Mouse (Mus musculus): ENCODE results near the gene Rpap3. TPM values are rescaled to one million over a fixed set of nuclear protein-coding genes. Genes with fewer than 3 reads are reported as not detected.

The Rpap3 gene
- total and polyA plus RNA-seq, 3 experiments = 43.1 to 73.7 (median 69.1) TPM

GRCm38 (mm10) chr15:97679991-97680681 lies 25.5 kb downstream of the Rpap3 start:
- in situ Hi-C loops (cut with MboI; ENCODE audit: low pct_ligation_motif_present, low pct_unique_long_range_greater_than_20kb, low sequenced_read_pairs) = no loop called here
- Histone ChIP-seq H3K4me3 (replicated peaks in 1 of 3; ENCODE audit: low read depth in 2 of 3, low read length in 2 of 3, poor library complexity in 1 of 3) (no peak overlapping the region), H3K9me3 (replicated peaks; ENCODE audit: low read length) (no peaks in the 10 kb centered on the region)

GRCm38 (mm10) chr15:97677341-97677740 lies 28.3 kb downstream of the Rpap3 start:
- Histone ChIP-seq H3K79me2 (replicated peaks; ENCODE audit: control insufficient read depth, extremely low read depth, insufficient read depth, poor library complexity, severe bottlenecking) (no peaks in the 10 kb centered on the region), H3K27ac (ENCODE audit: insufficient read depth, low read depth) (no peak overlapping the region), H3K9me3 (replicated peaks; ENCODE audit: low read length) (no peaks in the 10 kb centered on the region), H3K4me3 (replicated peaks in 1 of 3; ENCODE audit: low read depth in 2 of 3, low read length in 2 of 3, poor library complexity in 1 of 3) (no peak overlapping the region), H3K9ac (ENCODE audit: insufficient read depth, low read depth) (no peak overlapping the region), H3K4me2 (ENCODE audit: insufficient read depth, low read depth, poor library complexity, severe bottlenecking) (no peak overlapping the region), H3K27me3 (replicated peaks) (no peaks in the 10 kb centered on the region), H3K36me3 (replicated peaks in 1 of 2; ENCODE audit: control insufficient read depth in 1 of 2, insufficient read depth in 1 of 2, low read length in 1 of 2) (peaks cover 74 to 91% of the 10 kb centered on the region in 2 experiments), H3K4me1 (ENCODE audit: control insufficient read depth in 1 of 2, insufficient read depth in 2 of 2) (no peaks in the 10 kb centered on the region)
- DNase-seq (ENCODE audit: extremely low read depth) = no peak
- TF ChIP-seq E2F4 (IDR thresholded peaks at IDR 0.05; ENCODE audit: insufficient replicate concordance, low read depth, low read length) = no peak
- TF ChIP-seq ZKSCAN1 (IDR thresholded peaks at IDR 0.05; ENCODE audit: borderline replicate concordance, low read depth, low read length) = no peak
- no peak for TF ChIP-seq CTCF (conservative IDR thresholded peaks at IDR 0.05 in 1 of 2, IDR thresholded peaks at IDR 0.05 in 1 of 2; ENCODE audit: low read depth in 2 of 2, low read length in 2 of 2)
- no peak for TF ChIP-seq RCOR1 (conservative IDR thresholded peaks at IDR 0.05; ENCODE audit: low read depth, low read length)
- TF ChIP-seq ELF1 (IDR thresholded peaks at IDR 0.05; ENCODE audit: low read depth, low read length) = no peak
- no peak for TF ChIP-seq IRF4 (IDR thresholded peaks at IDR 0.05; ENCODE audit: low read depth, low read length)
- no peak for TF ChIP-seq PAX5 (IDR thresholded peaks at IDR 0.05; ENCODE audit: low read length)
- no peak for TF ChIP-seq MEF2A (IDR thresholded peaks at IDR 0.05; ENCODE audit: borderline replicate concordance, low read depth, low read length)
- TF ChIP-seq CHD2 (IDR thresholded peaks at IDR 0.05; ENCODE audit: low read length) = no peak
- TF ChIP-seq NRF1 (IDR thresholded peaks at IDR 0.05; ENCODE audit: low read depth, low read length) = no peak
- TF ChIP-seq RAD21 (IDR thresholded peaks at IDR 0.05; ENCODE audit: low read depth, low read length) = no peak
- TF ChIP-seq KAT2A (IDR thresholded peaks at IDR 0.05; ENCODE audit: insufficient replicate concordance, low read length) = no peak
- no peak for TF ChIP-seq MYC (IDR thresholded peaks at IDR 0.05; ENCODE audit: low read depth, low read length)
- TF ChIP-seq ZC3H11A (IDR thresholded peaks at IDR 0.05; ENCODE audit: low read depth, low read length) = no peak
- TF ChIP-seq POLR2AphosphoS2 (IDR thresholded peaks at IDR 0.05; ENCODE audit: low read depth, low read length) = no peak
- TF ChIP-seq MAZ (IDR thresholded peaks at IDR 0.05; ENCODE audit: low read depth, low read length) = no peak
- no peak for TF ChIP-seq UBTF (IDR thresholded peaks at IDR 0.05; ENCODE audit: low read depth, low read length)
- in situ Hi-C loops (cut with MboI; ENCODE audit: low pct_ligation_motif_present, low pct_unique_long_range_greater_than_20kb, low sequenced_read_pairs) = no loop called here
- dilution Hi-C loops (cut with MboI; ENCODE audit: extremely low pct_ligation_motif_present, extremely low pct_unique_long_range_greater_than_20kb, low sequenced_read_pairs) = no loop called here

More at GRCm38 (mm10) chr15:97679991-97680681, 25.5 kb downstream of the Rpap3 start:
- Histone ChIP-seq H3K36me3 (replicated peaks in 1 of 2; ENCODE audit: control insufficient read depth in 1 of 2, insufficient read depth in 1 of 2, low read length in 1 of 2) (peaks cover 73 to 94% of the 10 kb centered on the region in 2 experiments), H3K9ac (ENCODE audit: insufficient read depth, low read depth) (no peak overlapping the region), H3K4me1 (ENCODE audit: control insufficient read depth in 1 of 2, insufficient read depth in 2 of 2) (no peaks in the 10 kb centered on the region), H3K27ac (ENCODE audit: insufficient read depth, low read depth) (no peak overlapping the region), H3K4me2 (ENCODE audit: insufficient read depth, low read depth, poor library complexity, severe bottlenecking) (no peak overlapping the region), H3K27me3 (replicated peaks) (no peaks in the 10 kb centered on the region), H3K79me2 (replicated peaks; ENCODE audit: control insufficient read depth, extremely low read depth, insufficient read depth, poor library complexity, severe bottlenecking) (no peaks in the 10 kb centered on the region)
- no peak for DNase-seq (ENCODE audit: extremely low read depth)
- TF ChIP-seq IRF4 (IDR thresholded peaks at IDR 0.05; ENCODE audit: low read depth, low read length) = no peak
- dilution Hi-C loops (cut with MboI; ENCODE audit: extremely low pct_ligation_motif_present, extremely low pct_unique_long_range_greater_than_20kb, low sequenced_read_pairs) = no loop called here
